Mouse (Mus musculus): ENCODE measurements around the gene Arhgap22. TPM values are rescaled to one million over a fixed set of nuclear protein-coding genes. Genes with fewer than 3 reads are reported as not detected.
A peak's percentile ranks its signal among the peaks of the same experiment; 100 is the strongest.

The Arhgap22 gene
- total RNA-seq, 2 experiments from 2014 or later = not detected

DNA sequence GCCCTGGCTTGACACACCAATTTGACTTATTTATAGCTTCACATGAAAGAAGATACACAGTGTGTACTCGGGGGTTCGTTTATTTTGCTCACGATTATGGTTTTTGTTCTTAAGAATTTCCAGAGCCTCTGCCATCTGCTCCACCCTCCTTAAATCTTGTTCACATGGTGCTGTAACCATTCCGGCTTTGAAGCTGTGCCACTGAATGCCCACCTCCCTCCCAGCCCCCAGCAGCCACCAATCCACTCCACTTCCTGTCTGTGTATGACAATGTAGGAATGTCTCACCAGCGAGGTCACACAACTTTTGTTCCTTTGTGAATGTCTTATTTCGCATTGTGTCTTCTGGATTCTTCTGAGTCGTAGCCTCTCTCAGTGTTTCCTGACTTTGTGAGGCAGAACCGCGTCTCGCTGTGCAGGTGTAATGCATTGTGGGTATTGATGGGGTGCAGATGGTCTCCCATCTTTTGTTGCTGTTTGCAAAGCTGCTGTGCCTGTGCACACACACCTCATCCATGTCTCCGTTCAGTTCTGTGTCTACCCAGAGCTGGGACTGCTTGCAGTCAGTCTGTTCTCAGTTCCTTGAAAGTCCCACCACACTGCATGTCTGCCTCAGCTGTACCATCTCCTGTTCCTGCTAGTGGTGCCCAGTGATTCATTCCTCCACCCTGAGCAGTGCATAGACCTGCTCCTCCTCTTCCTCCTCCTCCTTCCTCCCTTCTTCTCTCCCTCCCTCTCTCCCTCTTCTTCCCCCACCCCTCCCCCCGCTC is 144.0 kb downstream of the Arhgap22 start:
- no peak for ATAC-seq (replicated peaks; ENCODE audit: low FRiP score, low TSS enrichment, poor library complexity, severe bottlenecking)

DNA sequence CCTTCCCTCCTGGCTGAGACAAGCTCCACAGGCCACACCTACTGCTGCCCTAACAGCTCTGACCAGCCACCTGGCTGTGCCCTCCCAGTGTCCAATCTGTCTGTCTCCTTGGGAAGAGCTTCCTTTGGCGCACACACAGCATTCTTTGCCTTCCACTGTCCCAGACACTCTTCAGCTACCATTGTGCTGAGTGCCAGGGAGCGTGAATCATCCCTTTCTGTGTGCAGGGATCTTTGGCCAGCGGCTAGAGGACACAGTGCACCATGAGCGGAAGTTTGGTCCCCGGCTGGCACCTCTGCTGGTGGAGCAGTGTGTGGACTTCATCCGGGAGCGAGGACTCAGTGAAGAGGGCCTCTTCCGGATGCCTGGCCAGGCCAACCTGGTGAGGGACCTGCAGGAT is 145.1 kb downstream of the Arhgap22 start:
- no peak for ATAC-seq (replicated peaks; ENCODE audit: low FRiP score, low TSS enrichment, poor library complexity, severe bottlenecking)

DNA sequence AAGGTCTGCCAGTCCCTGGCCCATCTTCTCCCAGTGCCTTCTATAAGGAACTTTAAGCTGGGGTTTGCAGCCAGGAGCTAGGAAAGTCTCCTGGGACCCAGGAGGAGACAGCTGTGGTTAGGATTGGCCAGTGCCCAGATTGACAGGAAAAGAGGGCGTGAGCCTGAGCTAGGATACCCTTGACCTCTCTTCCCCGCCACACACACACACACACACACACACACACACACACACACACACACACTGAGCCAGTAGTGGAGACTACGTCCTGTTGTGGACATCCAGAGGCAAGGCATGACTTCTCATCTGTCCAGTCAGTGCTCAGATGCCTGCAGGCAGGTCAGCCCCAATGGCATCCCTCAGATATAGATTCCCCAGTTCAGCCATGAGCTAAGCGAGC is 147.7 kb downstream of the Arhgap22 start:
- ATAC-seq (replicated peaks; ENCODE audit: low FRiP score, low TSS enrichment, poor library complexity, severe bottlenecking) = no peak

DNA sequence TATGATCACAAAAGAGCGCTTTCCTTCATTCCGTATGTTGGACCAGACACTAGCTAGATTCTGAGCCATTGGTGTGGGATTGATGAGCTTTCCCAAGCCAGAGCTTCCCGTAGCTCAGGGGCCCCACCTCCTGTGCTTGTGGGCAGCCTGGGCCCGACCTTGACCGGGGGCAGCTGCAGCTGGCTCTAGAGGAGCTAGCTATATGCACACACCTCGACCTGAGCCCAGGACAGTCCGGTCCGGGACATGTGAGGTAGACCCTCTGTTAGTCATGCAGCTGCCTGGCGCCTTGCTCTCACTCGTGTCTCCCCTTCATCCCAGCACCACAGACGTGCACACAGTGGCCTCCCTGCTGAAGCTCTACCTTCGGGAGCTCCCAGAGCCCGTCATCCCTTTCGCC is 148.3 kb downstream of the Arhgap22 start:
- no peak for ATAC-seq (replicated peaks; ENCODE audit: low FRiP score, low TSS enrichment, poor library complexity, severe bottlenecking)

DNA sequence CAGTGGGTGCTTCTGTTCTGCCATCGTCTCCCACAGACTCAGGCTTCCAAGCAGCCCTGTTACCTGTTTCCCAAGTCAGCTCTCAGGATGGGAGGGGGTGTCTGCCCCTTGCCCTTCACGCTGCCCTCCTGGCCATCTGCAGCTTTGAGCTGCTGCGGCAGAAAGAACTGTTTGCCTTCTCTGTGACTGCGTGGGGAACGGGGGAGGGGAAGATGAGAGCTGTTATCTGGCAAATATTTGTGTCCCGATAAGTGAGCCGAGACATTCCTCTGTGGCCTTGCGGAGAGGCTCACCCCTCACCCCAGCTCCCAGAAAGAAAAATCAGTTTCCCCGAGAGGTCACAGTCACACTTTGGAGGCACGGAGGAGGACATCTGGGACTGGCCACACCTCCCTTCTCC is 149.0 kb downstream of the Arhgap22 start:
- ATAC-seq (replicated peaks; ENCODE audit: low FRiP score, low TSS enrichment, poor library complexity, severe bottlenecking) = no peak

DNA sequence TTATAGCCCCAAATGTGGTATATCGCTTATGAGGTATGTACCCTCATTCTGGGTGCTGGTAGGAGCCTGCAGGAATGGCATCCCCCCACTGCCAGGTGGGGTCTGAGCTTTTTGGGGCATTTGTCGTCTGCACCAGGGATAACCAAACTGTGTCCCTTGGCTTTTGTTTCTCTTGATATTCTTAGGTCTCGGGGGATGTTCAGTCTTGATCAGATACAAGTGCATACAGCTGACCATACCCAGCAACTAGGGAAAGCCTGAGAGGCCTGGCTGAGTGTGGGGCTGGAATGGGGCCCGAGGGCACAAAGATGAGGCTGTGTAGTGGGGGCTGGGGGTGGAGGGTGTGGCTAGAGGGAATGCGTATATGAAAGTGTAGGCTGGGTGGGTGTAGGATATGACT is 149.8 kb downstream of the Arhgap22 start:
- no peak for ATAC-seq (replicated peaks; ENCODE audit: low FRiP score, low TSS enrichment, poor library complexity, severe bottlenecking)

DNA sequence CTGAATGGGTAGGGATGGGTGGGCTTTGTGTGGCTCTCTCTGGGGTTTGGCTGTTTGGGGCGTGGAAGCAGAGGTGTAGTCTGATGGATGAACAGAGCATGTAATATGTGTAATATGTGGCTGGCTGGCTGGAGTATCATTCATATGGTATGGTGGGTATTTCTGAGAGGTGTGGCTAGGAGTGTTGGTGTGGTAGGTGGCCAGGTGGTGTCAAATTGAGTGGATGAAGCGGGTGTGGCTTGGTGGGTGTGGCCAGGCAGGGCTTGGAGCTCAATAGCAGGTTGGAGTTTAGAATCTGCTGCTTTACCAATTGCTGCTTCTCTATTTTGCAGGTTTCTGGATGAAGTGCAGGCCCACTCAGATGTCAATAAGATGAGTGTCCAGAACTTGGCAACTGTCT is 150.2 kb downstream of the Arhgap22 start:
- no peak for ATAC-seq (replicated peaks; ENCODE audit: low FRiP score, low TSS enrichment, poor library complexity, severe bottlenecking)

DNA sequence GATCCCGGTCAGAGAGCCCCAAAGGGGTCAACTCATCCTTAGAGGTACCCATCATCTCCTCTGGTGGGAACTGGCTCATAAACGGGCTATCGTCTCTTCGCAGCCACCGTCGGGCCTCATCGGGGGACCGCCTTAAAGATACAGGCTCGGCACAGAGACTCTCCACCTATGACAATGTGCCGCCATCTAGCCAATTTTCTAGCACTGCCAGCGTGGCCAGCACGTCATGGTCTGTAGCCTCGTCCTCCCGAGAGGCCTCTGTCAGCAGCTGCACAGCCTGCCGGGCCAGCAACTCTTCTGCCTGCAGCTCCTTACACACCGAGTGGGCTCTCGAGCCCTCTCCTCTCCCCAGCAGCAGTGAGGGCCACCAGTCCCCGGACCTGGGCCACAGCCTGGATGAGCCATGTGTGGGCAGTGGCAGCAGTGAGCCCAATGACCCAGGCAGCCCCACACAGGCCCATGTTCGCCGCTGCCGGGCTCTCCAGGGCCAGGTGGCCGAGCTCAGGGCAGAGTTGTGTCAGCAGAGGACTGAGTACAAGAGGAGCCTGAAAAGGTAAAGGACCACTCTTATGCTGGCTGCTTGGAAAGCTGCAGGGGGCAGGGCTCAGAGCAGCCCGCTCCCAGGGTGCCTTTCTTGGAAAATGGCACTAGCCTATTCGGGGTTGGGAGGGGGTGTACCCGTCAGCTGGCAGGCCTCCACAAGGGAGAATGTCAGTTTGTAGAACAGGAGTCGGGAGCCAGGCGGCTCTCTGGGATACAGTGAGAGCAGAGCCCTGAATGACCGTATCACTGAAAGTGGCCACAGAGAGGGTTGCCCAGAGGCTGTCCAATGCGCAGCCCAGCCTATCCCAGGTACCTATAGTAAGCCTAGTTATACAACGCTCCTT is 153.3 kb downstream of the Arhgap22 start:
- ATAC-seq (replicated peaks; ENCODE audit: low FRiP score, low TSS enrichment, poor library complexity, severe bottlenecking) = no peak

DNA sequence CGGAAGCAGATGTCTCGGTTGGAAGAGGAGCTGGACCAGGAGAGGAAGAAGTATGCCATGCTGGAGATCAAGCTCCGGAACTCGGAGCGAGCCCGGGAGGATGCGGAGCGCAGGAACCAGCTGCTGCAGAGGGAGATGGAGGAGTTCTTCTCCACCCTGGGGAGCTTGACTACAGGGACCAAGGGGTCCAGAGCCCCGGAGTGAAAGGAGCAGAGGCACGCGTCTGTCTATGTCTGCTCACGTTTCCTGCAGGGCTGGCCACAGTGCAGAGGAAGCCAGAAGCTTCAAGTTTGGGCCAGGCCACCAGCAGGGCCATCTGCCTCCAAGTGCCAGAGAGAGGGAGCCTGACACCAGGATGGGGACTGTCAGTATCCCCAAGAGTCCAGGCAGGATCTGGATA is 155.5 kb downstream of the Arhgap22 start:
- ATAC-seq (replicated peaks; ENCODE audit: low FRiP score, low TSS enrichment, poor library complexity, severe bottlenecking) = no peak

DNA sequence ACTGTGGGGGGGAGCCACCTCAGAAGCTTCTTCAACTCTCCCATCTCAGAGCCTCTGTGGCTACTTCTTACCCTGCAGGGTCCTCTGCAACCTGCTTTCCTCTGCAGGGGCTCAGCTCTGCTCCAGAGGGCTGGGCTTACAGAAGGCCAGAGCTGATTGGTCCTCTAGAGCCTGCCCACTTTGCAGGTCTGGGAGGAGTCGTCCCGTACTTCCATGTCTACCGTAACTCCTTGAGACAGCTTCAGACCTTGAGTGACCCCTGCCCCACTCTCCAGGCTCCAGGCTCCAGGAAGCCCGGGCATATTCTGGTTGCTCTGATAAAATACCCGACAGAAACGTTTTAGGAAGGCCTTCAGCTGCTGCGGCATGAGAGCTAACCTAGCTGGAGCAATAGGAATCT is 156.2 kb downstream of the Arhgap22 start:
- 0 out of 2 replicates have a peak, but pooled peaks have one; percentile 27 for ATAC-seq (replicated peaks; ENCODE audit: low FRiP score, low TSS enrichment, poor library complexity, severe bottlenecking)

DNA sequence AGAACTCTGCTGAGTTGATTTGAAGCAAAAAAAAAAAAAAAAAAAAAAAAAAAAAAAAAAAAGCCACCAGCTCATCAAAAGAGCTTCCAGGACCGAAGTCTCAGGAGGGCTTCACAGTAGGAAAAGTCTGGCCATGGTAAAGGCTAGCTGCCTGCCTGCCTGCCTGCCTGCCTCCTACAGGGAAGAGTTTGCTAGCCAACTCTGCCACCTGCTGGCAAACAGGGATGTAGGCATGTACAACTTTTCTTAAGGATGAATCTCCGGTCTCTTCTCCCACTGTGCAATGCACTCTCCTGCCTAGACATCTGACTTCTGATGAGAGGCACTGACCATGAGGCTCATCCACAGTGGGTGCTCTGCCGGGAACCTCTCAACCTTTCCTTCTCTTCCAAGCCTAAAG is 157.4 kb downstream of the Arhgap22 start:
- peak; percentile 71 for ATAC-seq (replicated peaks; ENCODE audit: low FRiP score, low TSS enrichment, poor library complexity, severe bottlenecking)

DNA sequence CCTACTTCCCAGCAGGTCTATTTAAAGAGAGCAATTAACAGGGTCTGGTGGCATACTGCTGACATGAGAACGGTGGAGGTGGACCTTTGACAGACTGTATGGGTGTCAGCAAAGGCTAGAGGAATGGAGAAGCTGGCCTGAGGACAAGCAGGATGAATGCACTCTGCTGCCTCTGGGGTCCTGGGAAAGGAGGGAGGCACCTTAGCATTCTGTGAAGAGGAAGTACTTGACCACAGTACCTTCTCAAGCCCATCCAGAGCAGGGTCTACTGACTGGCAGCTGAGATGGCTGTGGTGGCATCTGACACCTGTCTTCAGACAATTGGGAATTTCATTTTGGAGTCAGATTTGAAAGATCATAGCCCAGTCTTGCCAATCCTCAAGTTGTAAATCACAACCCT is 159.4 kb downstream of the Arhgap22 start:
- no peak for ATAC-seq (replicated peaks; ENCODE audit: low FRiP score, low TSS enrichment, poor library complexity, severe bottlenecking)

DNA sequence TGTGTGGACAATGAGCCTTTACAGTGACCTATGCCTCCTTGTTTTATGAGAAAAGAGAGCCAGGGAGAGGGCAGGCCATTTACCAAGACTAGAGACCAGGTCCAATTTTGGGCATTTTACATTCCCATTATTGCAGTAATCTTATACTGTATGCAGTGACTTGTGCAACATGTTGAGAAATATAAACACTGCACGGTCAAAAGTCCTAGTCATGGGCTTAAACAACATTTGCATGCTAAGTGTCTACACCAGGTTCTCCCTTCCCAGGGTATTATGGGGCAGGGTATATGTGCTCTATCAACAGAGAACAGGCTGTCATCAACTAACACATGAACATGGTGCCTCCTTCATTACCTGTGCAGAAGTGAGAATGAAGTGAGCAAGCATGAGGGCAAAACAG is 160.3 kb downstream of the Arhgap22 start:
- ATAC-seq (replicated peaks; ENCODE audit: low FRiP score, low TSS enrichment, poor library complexity, severe bottlenecking) = no peak

DNA sequence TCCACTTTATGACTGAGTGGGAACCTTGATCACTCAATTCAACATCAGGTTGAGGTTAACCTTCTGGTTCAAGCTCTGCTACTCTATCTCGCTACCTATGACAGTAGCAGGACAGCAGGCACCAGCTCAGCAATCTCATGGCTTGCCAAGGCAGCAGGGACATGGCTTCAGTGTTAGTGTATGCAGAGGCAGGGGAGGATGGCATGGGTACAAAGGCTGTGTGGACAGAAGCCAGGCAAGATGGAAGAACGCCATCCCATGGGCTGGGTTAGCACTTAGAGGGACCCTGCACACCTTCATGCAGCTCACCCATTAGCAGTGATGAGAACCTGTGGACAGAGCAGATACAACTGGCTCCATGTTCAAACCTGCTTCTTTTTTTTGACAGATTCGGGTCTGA is 163.4 kb downstream of the Arhgap22 start:
- ATAC-seq (replicated peaks; ENCODE audit: low FRiP score, low TSS enrichment, poor library complexity, severe bottlenecking) = no peak

DNA sequence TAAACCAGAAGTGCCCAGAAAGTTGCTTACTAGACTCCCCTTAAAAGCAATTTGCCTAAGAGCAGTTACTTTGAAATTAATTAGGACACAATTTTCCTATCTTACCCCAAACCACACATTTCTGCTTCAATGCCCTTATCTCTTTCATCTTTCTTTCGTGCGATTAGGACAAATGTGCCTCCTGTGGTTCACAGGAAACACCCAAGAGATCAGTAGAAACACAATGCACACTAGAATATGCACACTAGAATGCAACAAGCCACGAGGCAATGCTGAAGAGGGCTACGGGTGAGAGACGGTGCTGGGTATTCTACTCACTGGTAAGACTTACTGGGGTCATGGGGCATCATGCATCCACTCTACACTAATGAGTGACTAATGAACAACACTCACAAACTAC is 164.9 kb downstream of the Arhgap22 start:
- 0 out of 2 replicates have a peak, but pooled peaks have one; percentile 22 for ATAC-seq (replicated peaks; ENCODE audit: low FRiP score, low TSS enrichment, poor library complexity, severe bottlenecking)

DNA sequence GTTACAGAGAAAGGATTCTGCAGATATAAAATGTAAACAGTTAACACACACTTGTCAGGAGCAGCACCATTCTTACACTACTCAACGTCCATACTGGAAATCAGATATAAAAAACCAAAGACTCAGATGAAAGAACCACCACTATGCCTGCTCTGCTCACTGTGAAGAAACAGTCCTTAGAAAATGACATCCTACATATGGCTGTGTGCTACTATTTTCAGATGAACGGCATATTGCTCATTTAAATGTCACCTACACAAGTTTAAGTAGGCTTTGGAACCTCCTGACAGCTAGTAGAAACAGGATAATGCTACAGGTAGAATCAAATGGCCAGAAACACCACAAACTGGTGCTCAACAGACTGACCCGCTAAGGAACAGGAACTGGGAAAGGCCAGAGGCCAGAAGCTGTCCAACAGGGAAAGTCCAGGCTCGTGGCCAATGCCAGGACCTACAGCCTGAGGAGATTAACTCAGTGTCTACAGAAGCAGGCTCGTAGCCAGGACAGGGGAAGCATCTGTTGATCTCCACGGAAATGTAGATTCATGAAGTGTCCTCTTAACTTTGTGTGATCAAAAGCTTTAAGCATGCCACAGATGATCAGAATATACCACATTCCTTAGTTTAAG is 167.1 kb downstream of the Arhgap22 start:
- no peak for ATAC-seq (replicated peaks; ENCODE audit: low FRiP score, low TSS enrichment, poor library complexity, severe bottlenecking)

DNA sequence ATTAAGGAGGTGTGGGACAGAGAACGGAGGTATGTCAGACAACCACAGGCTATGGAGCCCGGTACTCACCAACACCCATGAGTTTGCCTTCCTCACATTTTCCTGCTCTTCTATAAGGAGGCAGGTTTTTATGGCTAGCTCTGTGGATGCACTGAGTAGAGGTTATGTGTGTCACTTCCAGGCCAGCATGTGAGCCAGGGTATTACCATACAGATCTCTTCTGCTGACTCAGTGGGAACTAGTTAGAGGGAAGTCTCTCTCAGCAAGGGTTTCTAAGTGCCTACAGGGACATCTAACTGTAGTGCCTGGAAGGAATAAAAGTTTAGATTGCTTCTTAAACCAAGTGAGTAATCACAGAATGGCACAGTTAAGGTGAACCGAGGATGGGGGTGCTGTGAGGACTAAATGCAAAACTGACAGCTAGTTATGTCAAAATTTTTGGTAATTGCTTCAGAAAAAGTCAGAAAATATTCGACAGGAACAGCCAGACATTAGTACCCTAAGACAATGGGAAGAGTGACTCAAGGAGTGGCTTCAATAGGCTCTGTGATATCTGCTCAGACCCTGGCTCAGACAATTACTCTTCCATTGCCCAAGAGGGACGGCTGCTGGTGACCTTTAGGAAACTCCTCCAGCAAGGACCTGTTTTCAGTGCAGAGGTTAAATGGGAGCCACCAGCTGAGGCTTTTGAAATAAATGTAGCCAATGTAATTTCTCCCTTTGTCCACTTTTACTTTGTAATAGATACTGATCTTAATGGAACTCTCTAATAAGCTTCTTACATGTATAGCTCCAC is 184.4 kb downstream of the Arhgap22 start:
- no peak for ATAC-seq (replicated peaks; ENCODE audit: low FRiP score, low TSS enrichment, poor library complexity, severe bottlenecking)

DNA sequence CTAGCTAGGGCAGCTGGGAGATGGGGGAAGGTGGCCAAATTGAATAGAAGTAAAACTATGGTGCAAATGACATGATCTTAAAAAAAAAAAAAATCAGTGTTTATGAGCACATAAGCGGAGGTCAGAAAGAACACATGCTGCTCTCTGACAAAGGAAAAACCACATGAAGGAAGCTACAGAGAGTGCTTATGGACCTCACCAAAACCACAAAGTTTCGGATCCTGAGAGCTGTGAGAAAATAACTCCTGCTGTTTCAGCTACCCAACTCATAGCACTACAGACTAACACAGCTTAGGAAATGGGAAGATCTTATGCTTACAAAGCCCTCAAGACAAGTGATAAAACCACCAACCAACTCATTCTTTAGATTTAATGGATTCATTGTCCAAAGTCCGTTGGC is 186.2 kb downstream of the Arhgap22 start:
- no peak for ATAC-seq (replicated peaks; ENCODE audit: low FRiP score, low TSS enrichment, poor library complexity, severe bottlenecking)

DNA sequence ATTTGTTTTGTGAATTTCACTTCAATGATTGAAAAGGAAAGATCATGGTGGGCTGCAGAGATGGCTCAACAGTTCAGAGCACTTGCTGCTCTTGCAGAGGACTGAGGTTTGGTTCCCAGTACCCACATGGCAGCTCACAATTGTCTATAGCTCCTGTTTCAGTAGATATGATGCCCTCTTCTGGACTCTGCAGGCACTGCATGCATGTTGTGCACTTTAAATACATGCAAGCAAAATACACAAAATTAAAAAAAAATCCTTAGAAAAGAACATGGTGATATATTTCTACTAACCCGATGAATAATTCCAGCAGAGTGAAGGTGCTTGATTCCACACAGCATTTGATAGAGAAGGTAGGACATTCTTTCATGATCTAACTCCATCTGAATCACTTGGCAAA is 188.5 kb downstream of the Arhgap22 start:
- no peak for ATAC-seq (replicated peaks; ENCODE audit: low FRiP score, low TSS enrichment, poor library complexity, severe bottlenecking)

DNA sequence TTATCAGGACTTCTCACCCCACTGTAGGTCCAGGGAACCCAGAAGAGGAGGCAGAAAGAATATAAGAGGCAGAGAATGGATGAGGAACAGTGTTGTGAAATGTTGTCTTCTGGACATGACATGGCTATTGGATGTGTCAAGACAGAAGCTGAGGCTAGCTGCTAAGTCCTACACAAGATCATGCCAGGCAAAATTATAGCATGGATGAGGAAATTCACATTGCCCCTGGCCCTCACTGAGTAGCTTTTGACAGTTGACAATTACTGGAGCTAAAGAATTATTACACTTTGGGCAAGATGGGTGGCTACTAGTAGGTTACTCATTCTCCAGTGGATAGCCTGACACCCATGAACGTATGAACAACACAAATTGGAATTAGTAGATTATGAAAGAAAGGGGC is 201.9 kb downstream of the Arhgap22 start:
- ATAC-seq (replicated peaks; ENCODE audit: low FRiP score, low TSS enrichment, poor library complexity, severe bottlenecking) = no peak

Data from megakaryocyte-erythroid progenitor cell, adult 5-6 weeks (primary cell).